Mouse (Mus musculus): ENCODE data around the gene Myoz1.

Myoz1 gene

DNA sequence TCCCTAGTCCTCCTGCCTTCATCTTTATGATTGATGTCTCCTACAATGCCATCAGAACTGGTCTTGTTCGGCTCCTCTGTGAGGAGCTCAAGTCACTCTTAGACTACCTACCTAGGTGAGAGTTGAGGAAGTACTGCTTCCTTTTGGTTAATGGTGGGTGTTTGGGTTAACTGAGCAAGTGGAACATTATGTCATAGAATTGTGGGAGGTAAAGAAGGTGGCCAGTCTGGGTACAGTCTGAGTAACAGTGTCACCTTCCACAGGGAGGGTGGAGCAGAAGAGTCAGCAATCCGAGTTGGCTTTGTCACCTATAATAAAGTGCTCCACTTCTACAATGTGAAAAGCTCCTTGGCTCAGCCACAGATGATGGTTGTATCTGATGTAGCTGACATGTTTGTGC, 32.7 kb upstream of the Myoz1 start:
- peak; percentile 24 for DNase-seq (ENCODE audit: low read depth, low spot score)
- Histone ChIP-seq H3K36me3 (ENCODE audit: control insufficient read depth, insufficient read depth, low read length, poor library complexity, severe bottlenecking) (peaks cover 27% of the 10 kb centered on the region), H3K27me3 (ENCODE audit: control insufficient read depth, insufficient read depth, low read length, poor library complexity, severe bottlenecking) (no peaks in the 10 kb centered on the region)

DNA sequence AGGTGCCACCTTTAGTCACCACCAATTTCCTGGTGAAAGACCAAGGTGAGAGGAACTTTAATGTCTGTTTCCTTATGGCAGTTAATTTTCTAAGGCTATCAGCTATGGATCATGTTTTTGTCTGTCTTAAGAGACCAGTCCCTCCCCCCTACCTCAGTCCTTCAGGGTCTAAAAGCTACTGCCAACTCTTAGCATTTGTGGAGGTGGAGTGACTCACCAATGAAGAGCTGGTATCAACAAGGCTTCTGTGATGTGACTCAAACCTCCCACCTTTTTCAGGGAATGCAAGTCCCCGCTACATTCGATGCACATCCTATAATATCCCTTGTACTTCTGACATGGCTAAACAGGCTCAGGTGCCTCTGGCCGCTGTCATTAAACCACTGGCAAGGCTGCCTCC, 30.2 kb upstream of the Myoz1 start:
- DNase-seq (ENCODE audit: low read depth, low spot score) = no peak
- H3K27me3 ChIP-seq (ENCODE audit: control insufficient read depth, insufficient read depth, low read length, poor library complexity, severe bottlenecking) = no peaks in the 10 kb centered on the region
- peaks cover 32% of the 10 kb centered on the region for H3K36me3 ChIP-seq (ENCODE audit: control insufficient read depth, insufficient read depth, low read length, poor library complexity, severe bottlenecking)

DNA sequence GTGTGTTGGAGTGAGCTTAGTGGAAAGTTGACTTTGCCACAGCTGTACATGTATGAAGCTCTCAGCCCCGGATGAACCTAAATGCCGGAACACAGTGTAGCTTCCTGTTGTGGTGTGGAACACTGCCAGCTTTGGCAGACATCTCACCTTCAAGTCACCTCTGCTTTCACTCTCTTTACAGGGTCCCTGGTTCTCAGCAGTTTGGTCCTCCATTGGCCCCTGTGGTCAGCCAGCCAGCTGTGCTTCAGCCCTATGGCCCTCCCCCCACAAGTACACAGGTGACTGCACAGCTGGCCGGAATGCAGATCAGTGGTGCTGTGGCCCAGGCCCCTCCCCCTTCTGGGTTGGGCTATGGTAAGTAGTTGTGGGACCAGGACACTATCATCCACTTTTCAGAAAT, 26.2 kb upstream of the Myoz1 start:
- H3K27me3 ChIP-seq (ENCODE audit: control insufficient read depth, insufficient read depth, low read length, poor library complexity, severe bottlenecking) = no peaks in the 10 kb centered on the region
- DNase-seq (ENCODE audit: low read depth, low spot score) = peak; percentile 72
- peaks cover 34% of the 10 kb centered on the region for H3K36me3 ChIP-seq (ENCODE audit: control insufficient read depth, insufficient read depth, low read length, poor library complexity, severe bottlenecking)

- DNase-seq (ENCODE audit: low read depth, low spot score) = no peak
- peaks cover 29% of the 10 kb centered on the region for H3K36me3 ChIP-seq (ENCODE audit: control insufficient read depth, insufficient read depth, low read length, poor library complexity, severe bottlenecking)
These were observed 25.4 kb upstream of the Myoz1 start for GRCm38 (mm10) chr14:20681742-20682141.

DNA sequence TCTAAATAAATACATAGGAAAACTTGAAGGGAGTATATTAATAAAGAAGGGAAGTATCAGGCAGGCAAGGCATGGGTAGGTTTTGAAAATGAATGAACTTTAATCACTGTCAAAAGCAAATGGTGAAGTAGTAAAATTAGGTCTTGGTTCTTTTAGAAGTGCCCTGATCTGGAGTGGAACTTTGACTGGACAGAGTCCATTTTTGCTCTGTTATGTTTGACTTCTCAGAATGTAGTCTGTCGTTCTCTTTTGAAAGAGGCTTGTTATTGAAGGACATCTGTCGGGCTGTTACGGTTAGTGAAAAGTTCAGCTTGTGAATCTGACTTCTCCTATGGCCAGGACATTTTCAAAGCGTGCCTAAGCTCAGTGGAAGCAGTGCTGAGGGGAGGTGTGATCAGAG, 21.6 kb upstream of the Myoz1 start:
- no peak for DNase-seq (ENCODE audit: low read depth, low spot score)
- peaks cover 16% of the 10 kb centered on the region for H3K36me3 ChIP-seq (ENCODE audit: control insufficient read depth, insufficient read depth, low read length, poor library complexity, severe bottlenecking)

More at GRCm38 (mm10) chr14:20681742-20682141, 25.4 kb upstream of the Myoz1 start:
- H3K27me3 ChIP-seq (ENCODE audit: control insufficient read depth, insufficient read depth, low read length, poor library complexity, severe bottlenecking) = no peaks in the 10 kb centered on the region

GRCm38 (mm10) chr14:20674064-20674833, 17.9 kb upstream of the Myoz1 start, which contains the start of gene Sec24c:
Gene Sec24c (plus strand): TSS chr14:20674308.
- DNase-seq (ENCODE audit: low read depth, low spot score) = peak; percentile 99
- H3K36me3 ChIP-seq (ENCODE audit: control insufficient read depth, insufficient read depth, low read length, poor library complexity, severe bottlenecking) = peaks cover 2% of the 10 kb centered on the region
- no peaks in the 10 kb centered on the region for H3K27me3 ChIP-seq (ENCODE audit: control insufficient read depth, insufficient read depth, low read length, poor library complexity, severe bottlenecking)

More for the DNA sequence above, 21.6 kb upstream of the Myoz1 start:
- no peaks in the 10 kb centered on the region for H3K27me3 ChIP-seq (ENCODE audit: control insufficient read depth, insufficient read depth, low read length, poor library complexity, severe bottlenecking)

DNA sequence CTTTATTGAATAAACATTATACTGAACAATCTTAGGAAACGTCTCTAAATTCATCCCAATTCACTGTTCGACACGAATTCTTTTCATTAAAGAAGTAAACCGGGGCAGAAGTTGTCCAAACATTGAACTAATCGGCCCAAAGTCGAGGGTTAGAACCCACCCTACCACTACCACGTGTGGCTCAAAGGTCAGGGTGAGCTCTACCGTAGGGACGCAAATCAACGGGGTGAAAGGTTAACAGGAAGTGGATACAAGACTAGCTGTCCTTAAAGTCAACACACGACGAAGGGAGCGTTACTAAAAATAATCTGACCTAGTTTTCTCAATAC, 17.4 kb upstream of the Myoz1 start:
- DNase-seq (ENCODE audit: low read depth, low spot score) = no peak
- no peaks in the 10 kb centered on the region for H3K27me3 ChIP-seq (ENCODE audit: control insufficient read depth, insufficient read depth, low read length, poor library complexity, severe bottlenecking)
- H3K36me3 ChIP-seq (ENCODE audit: control insufficient read depth, insufficient read depth, low read length, poor library complexity, severe bottlenecking) = no peaks in the 10 kb centered on the region; the same call in 1 of the 2 replicates

GRCm38 (mm10) chr14:20672990-20673389, 16.6 kb upstream of the Myoz1 start:
- H3K36me3 ChIP-seq (ENCODE audit: control insufficient read depth, insufficient read depth, low read length, poor library complexity, severe bottlenecking) = no peaks in the 10 kb centered on the region; the same call in 1 of the 2 replicates
- no peaks in the 10 kb centered on the region for H3K27me3 ChIP-seq (ENCODE audit: control insufficient read depth, insufficient read depth, low read length, poor library complexity, severe bottlenecking)
- DNase-seq (ENCODE audit: low read depth, low spot score) = peak; percentile 67

DNA sequence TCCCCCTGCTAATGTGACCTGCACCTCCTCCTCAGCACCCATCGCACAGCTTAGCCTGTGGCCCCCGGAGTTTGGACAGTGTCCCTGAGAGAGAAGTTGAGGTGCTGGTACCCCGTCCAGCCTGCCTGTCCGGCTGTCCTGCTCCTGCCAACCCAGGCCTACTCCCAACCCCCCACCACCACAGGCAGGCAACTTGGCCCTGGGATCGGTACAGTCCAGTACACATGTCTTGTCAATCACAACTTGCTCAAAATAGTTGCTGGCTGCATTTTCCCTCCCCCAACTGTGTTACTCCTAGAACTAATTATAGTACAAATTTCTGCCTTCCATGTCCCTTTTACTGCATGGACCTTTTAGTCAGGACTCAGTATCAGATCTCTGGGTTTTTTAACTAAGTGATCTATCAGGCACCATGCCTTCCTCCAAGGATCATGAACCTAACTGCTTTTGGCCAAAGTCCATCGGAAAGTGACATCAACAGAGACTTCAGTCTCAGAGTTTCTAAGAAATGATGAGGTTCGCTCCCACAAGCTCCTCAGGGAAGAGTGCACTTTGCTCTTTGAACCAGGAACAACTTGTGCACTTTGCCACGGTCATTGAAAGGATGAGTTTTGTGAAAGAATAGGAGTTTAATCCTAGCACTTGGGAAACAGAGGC, 11.9 kb upstream of the Myoz1 start, which contains the start of gene Synpo2l:
Gene Synpo2l (minus strand): TSS at position 201 of the 657 bp plus-strand sequence.
- DNase-seq (ENCODE audit: low read depth, low spot score) = no peak
- Histone ChIP-seq H3K27me3 (ENCODE audit: control insufficient read depth, insufficient read depth, low read length, poor library complexity, severe bottlenecking) (no peaks in the 10 kb centered on the region), H3K36me3 (ENCODE audit: control insufficient read depth, insufficient read depth, low read length, poor library complexity, severe bottlenecking) (no peaks in the 10 kb centered on the region)

DNA sequence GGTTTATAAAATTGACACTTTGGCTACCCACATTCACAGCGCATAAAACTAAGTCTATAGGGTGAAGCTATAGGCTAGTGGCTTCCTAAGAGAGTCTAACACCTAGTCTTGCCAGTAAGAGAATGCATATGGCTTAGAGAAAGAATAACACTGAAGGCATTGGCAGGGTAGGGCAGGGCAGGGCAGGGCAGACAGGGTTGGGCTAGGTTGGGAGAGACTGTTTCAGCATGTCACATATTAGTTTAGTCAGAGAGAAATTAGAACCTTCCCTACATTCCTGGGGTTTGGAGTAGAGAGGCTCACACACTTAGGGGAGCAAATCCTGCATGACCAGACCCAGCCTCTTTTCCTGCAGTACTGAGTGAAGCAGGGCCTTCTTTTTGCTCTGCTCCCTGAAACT, 11.1 kb upstream of the Myoz1 start:
- H3K36me3 ChIP-seq (ENCODE audit: control insufficient read depth, insufficient read depth, low read length, poor library complexity, severe bottlenecking) = no peaks in the 10 kb centered on the region
- no peaks in the 10 kb centered on the region for H3K27me3 ChIP-seq (ENCODE audit: control insufficient read depth, insufficient read depth, low read length, poor library complexity, severe bottlenecking)
- DNase-seq (ENCODE audit: low read depth, low spot score) = no peak

- Histone ChIP-seq H3K27me3 (ENCODE audit: control insufficient read depth, insufficient read depth, low read length, poor library complexity, severe bottlenecking) (no peaks in the 10 kb centered on the region), H3K36me3 (ENCODE audit: control insufficient read depth, insufficient read depth, low read length, poor library complexity, severe bottlenecking) (no peaks in the 10 kb centered on the region)
- no peak for DNase-seq (ENCODE audit: low read depth, low spot score)
These were observed 8.1 kb upstream of the Myoz1 start for GRCm38 (mm10) chr14:20664436-20664835.

- H3K36me3 ChIP-seq (ENCODE audit: control insufficient read depth, insufficient read depth, low read length, poor library complexity, severe bottlenecking) = no peaks in the 10 kb centered on the region
- H3K27me3 ChIP-seq (ENCODE audit: control insufficient read depth, insufficient read depth, low read length, poor library complexity, severe bottlenecking) = no peaks in the 10 kb centered on the region
- no peak for DNase-seq (ENCODE audit: low read depth, low spot score)
These were observed 7.3 kb upstream of the Myoz1 start for GRCm38 (mm10) chr14:20663601-20664000.

DNA sequence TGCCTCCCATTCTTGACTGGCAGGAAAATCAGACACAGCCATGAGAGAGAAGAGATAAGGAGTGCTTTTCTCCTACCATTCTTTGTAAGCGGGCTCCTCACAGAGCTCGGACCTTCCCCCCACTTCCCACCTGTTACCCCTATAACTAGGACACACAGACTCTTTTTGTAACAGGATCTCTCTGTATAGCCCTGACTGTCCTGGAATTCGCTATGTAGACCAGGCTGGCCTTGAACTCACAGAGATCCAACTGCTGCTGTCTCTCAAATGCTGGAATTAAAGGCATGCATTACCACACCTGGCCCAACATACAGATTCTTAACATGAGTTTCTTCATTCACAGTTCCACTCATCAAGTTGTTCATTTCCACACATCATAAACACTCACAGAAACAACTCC, 6.4 kb upstream of the Myoz1 start:
- H3K27me3 ChIP-seq (ENCODE audit: control insufficient read depth, insufficient read depth, low read length, poor library complexity, severe bottlenecking) = no peaks in the 10 kb centered on the region
- no peak for DNase-seq (ENCODE audit: low read depth, low spot score)
- H3K36me3 ChIP-seq (ENCODE audit: control insufficient read depth, insufficient read depth, low read length, poor library complexity, severe bottlenecking) = no peaks in the 10 kb centered on the region

DNA sequence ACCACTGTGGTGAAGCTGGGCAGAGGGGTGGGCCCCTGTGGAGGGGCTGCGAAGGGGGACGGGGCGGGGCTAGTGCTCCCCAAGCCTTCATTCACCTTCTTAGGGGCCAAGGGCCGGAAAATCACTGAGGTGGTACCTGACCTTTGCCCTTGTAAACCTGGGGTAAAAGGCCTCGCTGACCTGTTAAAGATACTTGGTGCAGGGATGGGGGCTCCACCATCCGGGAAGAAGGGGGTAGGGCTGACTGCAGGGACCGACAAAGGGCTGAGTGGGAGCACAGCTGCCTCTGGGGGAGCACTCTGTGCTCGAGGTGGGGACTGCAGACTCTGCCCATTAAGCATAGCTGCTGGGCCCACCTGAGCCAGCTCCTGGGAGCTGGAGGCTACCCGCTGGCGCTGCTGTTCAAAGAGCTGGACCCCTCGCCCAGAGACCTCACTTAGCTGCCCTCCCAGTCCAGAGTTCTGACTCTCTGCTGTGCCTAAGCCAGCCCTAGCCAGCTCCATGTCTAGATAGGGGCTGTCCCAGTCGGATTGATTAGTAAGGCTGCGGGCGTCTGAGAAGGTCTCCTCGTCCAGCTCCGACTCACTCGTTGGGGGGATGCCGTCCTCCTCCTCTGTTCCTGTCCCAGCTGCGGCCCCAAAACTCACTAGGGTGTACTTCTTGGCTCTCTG, 5.5 kb upstream of the Myoz1 start:
- no peaks in the 10 kb centered on the region for H3K27me3 ChIP-seq (ENCODE audit: control insufficient read depth, insufficient read depth, low read length, poor library complexity, severe bottlenecking)
- no peak for DNase-seq (ENCODE audit: low read depth, low spot score)
- H3K36me3 ChIP-seq (ENCODE audit: control insufficient read depth, insufficient read depth, low read length, poor library complexity, severe bottlenecking) = no peaks in the 10 kb centered on the region
